8 mouse cellular contexts compared by ENCODE assay signal in the genomic region with DNA sequence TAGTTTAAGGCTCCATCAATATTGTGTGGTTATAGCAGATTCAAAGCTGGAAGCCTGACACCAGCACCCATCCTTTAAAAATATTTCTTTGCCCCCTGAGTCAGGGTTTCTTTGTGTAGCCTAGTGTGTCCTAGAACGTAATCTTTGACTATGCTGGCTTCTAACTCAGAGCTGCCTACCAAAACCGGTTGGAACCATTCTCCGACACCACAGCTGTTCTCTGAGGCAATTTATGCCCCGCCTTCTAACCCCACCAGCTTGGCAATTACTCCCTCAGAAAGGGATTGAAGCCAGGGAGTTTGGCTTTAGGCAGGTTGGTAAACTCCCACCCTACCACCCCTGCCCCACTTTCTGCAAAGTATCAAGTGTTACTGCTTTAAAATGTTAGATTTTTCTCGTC. TPM values are rescaled to one million over a fixed set of nuclear protein-coding genes. Genes with fewer than 3 reads are reported as not detected.
DNase-seq lines count a peak whose midpoint lies in the region; ATAC-seq lines count a peak whose summit lies in the region.

No protein-coding gene starts in this region.

- H3K36me3 ChIP-seq in midbrain, embryonic 13.5 days, result peaks cover 48% of the 10 kb centered on the region
- peaks cover 12% of the 10 kb centered on the region for H3K36me3 ChIP-seq in midbrain, embryonic 11.5 days (ENCODE audit: control insufficient read depth, insufficient read depth, low read length)
- H3K36me3 ChIP-seq in stomach, embryonic 14.5 days (ENCODE audit: control insufficient read depth, insufficient read depth, low read length), result peaks cover 21% of the 10 kb centered on the region

- no peak for ATAC-seq in midbrain, embryonic 13.5 days
- no peak for ATAC-seq in midbrain, embryonic 11.5 days (ENCODE audit: low FRiP score)
- ATAC-seq in stomach, embryonic 14.5 days (ENCODE audit: insufficient number of reproducible peaks, insufficient read depth, low FRiP score, low read depth), result no peak

- no peak overlapping the region for H3K4me3 ChIP-seq in midbrain, embryonic 13.5 days (replicated peaks)
- no peak overlapping the region for H3K4me3 ChIP-seq in midbrain, embryonic 11.5 days (ENCODE audit: low read depth, low read length)
- H3K4me3 ChIP-seq in stomach, embryonic 14.5 days (ENCODE audit: low read depth, low read length), result 0 out of 2 replicates have a peak overlapping the region, but pooled peaks have one; percentile 48

- H3K4me2 ChIP-seq in midbrain, embryonic 13.5 days (replicated peaks), result 0 out of 2 replicates have a peak overlapping the region, but pooled peaks have one; percentile 9
- H3K4me2 ChIP-seq in midbrain, embryonic 11.5 days, result no peak overlapping the region
- peak overlapping the region; percentile 78; the same call in 1 of the 2 replicates for H3K4me2 ChIP-seq in stomach, embryonic 14.5 days (replicated peaks; ENCODE audit: low read depth, low read length)

- intact Hi-C loops in gastrocnemius, postnatal 14 days (cut with DNase I; ENCODE audit: low total_unique reads), result loop anchor here (10.0 kb wide), 1 partner anchor 647 kb away; a partner anchor contains a TSS

- 61% methylated on average over 5 of the region's 5 CpGs for WGBS in midbrain, embryonic 13.5 days
- WGBS in midbrain, embryonic 11.5 days, result 54% methylated on average over 5 of the region's 5 CpGs
- WGBS in stomach, embryonic 14.5 days, result 42% methylated on average over 5 of the region's 5 CpGs

- no peaks in the 10 kb centered on the region for H3K27me3 ChIP-seq in midbrain, embryonic 13.5 days
- H3K27me3 ChIP-seq in midbrain, embryonic 11.5 days (ENCODE audit: control insufficient read depth, insufficient read depth, low read length), result no peaks in the 10 kb centered on the region
- H3K27me3 ChIP-seq in stomach, embryonic 14.5 days (ENCODE audit: control insufficient read depth, insufficient read depth, low read length), result no peaks in the 10 kb centered on the region

- H3K27ac ChIP-seq in midbrain, embryonic 13.5 days, result no peak overlapping the region
- no peak overlapping the region for H3K27ac ChIP-seq in midbrain, embryonic 11.5 days (ENCODE audit: low read depth, low read length)
- no peak overlapping the region for H3K27ac ChIP-seq in stomach, embryonic 14.5 days (ENCODE audit: low read length)

- peak; percentile 62 to 63 for DNase-seq in cerebellum, postnatal 10 days
- no peak for DNase-seq in cerebellum, adult 8-10 months
- DNase-seq in midbrain, embryonic 11.5 days (ENCODE audit: low spot score, missing footprints), result no peak
- DNase-seq in kidney, adult 9 months, result peak; percentile 42
- no peak for DNase-seq in gastrocnemius, postnatal 14 days
- no peak for DNase-seq in gastrocnemius, postnatal 10 days

- no peak overlapping the region for H3K9ac ChIP-seq in midbrain, embryonic 13.5 days (replicated peaks)
- no peak overlapping the region for H3K9ac ChIP-seq in midbrain, embryonic 11.5 days (ENCODE audit: low read length)
- no peak overlapping the region for H3K9ac ChIP-seq in stomach, embryonic 14.5 days (replicated peaks; ENCODE audit: low read depth, low read length)

- peaks cover 33% of the 10 kb centered on the region for H3K4me1 ChIP-seq in midbrain, embryonic 13.5 days (replicated peaks)
- peaks cover 12% of the 10 kb centered on the region for H3K4me1 ChIP-seq in midbrain, embryonic 11.5 days (ENCODE audit: control insufficient read depth, insufficient read depth, low read length)
- peaks cover 8% of the 10 kb centered on the region; the same call in 1 of the 2 replicates for H3K4me1 ChIP-seq in stomach, embryonic 14.5 days (ENCODE audit: control insufficient read depth, insufficient read depth, low read length)

- no peaks in the 10 kb centered on the region for H3K9me3 ChIP-seq in midbrain, embryonic 13.5 days
- no peaks in the 10 kb centered on the region for H3K9me3 ChIP-seq in midbrain, embryonic 11.5 days (ENCODE audit: control insufficient read depth, low read length)
- H3K9me3 ChIP-seq in stomach, embryonic 14.5 days (ENCODE audit: control insufficient read depth, low read depth, low read length), result no peaks in the 10 kb centered on the region

RNA-seq across cellular contexts. Expression of a gene that starts 0.9 kb away (rescaled TPM):
- polyA plus RNA-seq in midbrain, embryonic 13.5 days (2015; fragmentation: Nextera tagmentation; extraction: Ambion mirVana), result 62.9 and 66.3 TPM in 2 replicates
- 89.6 and 101 TPM in 2 replicates for polyA plus RNA-seq in midbrain, embryonic 11.5 days (2014; fragmentation: Nextera tagmentation; extraction: Ambion mirVana)
- polyA plus RNA-seq in stomach, embryonic 14.5 days (2014; fragmentation: Nextera tagmentation; extraction: Ambion mirVana), result 91.9 and 94.4 TPM in 2 replicates
- 10 to 100 TPM; 25.5 to 28.6 TPM for total RNA-seq in gastrocnemius, postnatal 14 days (2021)
- total RNA-seq in gastrocnemius, postnatal 10 days (2021), result 10 to 100 TPM; 31.6 to 37.5 TPM

RNA-seq across cellular contexts. Expression of a gene that starts 18.0 kb away (rescaled TPM):
- polyA plus RNA-seq in midbrain, embryonic 13.5 days (2015; fragmentation: Nextera tagmentation; extraction: Ambion mirVana), result 133 and 137 TPM in 2 replicates
- 70.0 and 73.9 TPM in 2 replicates for polyA plus RNA-seq in midbrain, embryonic 11.5 days (2014; fragmentation: Nextera tagmentation; extraction: Ambion mirVana)
- 52.9 and 56.1 TPM in 2 replicates for polyA plus RNA-seq in stomach, embryonic 14.5 days (2014; fragmentation: Nextera tagmentation; extraction: Ambion mirVana)
- 10 to 100 TPM; 58.0 to 66.8 TPM for total RNA-seq in gastrocnemius, postnatal 14 days (2021)
- 10 to 100 TPM; 59.5 to 60.6 TPM for total RNA-seq in gastrocnemius, postnatal 10 days (2021)

RNA-seq across cellular contexts. Expression of a gene that starts 22.9 kb away (rescaled TPM):
- polyA plus RNA-seq in midbrain, embryonic 13.5 days (2015; fragmentation: Nextera tagmentation; extraction: Ambion mirVana), result 30.0 and 35.8 TPM in 2 replicates
- 21.3 and 23.9 TPM in 2 replicates for polyA plus RNA-seq in midbrain, embryonic 11.5 days (2014; fragmentation: Nextera tagmentation; extraction: Ambion mirVana)
- polyA plus RNA-seq in stomach, embryonic 14.5 days (2014; fragmentation: Nextera tagmentation; extraction: Ambion mirVana), result 26.2 and 26.9 TPM in 2 replicates
- total RNA-seq in gastrocnemius, postnatal 14 days (2021), result 10 to 100 TPM; 10.4 to 11.8 TPM
- total RNA-seq in gastrocnemius, postnatal 10 days (2021), result 10 to 100 TPM; 12.7 to 14.6 TPM

RNA-seq across cellular contexts. Expression of a gene that starts 27.7 kb away (rescaled TPM):
- polyA plus RNA-seq in midbrain, embryonic 13.5 days (2015; fragmentation: Nextera tagmentation; extraction: Ambion mirVana), result 2.6 and 3.5 TPM in 2 replicates
- 1.7 and 3.0 TPM in 2 replicates for polyA plus RNA-seq in midbrain, embryonic 11.5 days (2014; fragmentation: Nextera tagmentation; extraction: Ambion mirVana)
- 2.8 and 3.8 TPM in 2 replicates for polyA plus RNA-seq in stomach, embryonic 14.5 days (2014; fragmentation: Nextera tagmentation; extraction: Ambion mirVana)
- total RNA-seq in gastrocnemius, postnatal 14 days (2021), result 1 to 10 TPM; 1.0 to 1.8 TPM
- 1 to 10 TPM in 1 of 2 experiments, under 1 TPM in 1; 0.61 to 2.6 TPM for total RNA-seq in gastrocnemius, postnatal 10 days (2021)

RNA-seq across cellular contexts. Expression of a gene that starts 30.8 kb away (rescaled TPM):
- 13.7 and 16.9 TPM in 2 replicates for polyA plus RNA-seq in midbrain, embryonic 13.5 days (2015; fragmentation: Nextera tagmentation; extraction: Ambion mirVana)
- polyA plus RNA-seq in midbrain, embryonic 11.5 days (2014; fragmentation: Nextera tagmentation; extraction: Ambion mirVana), result 13.6 and 14.9 TPM in 2 replicates
- 12.0 and 14.4 TPM in 2 replicates for polyA plus RNA-seq in stomach, embryonic 14.5 days (2014; fragmentation: Nextera tagmentation; extraction: Ambion mirVana)
- total RNA-seq in gastrocnemius, postnatal 14 days (2021), result 10 to 100 TPM; 62.8 to 64.2 TPM
- total RNA-seq in gastrocnemius, postnatal 10 days (2021), result 10 to 100 TPM; 56.4 to 63.3 TPM

Comparison
In these comparisons a context has a peak if more than half of its experiments do, and no peak if none do; other contexts are left out.
1. DNase-seq: peak in cerebellum, postnatal 10 days (2 of 2) and kidney, adult 9 months (single experiment); none in cerebellum, adult 8-10 months (single experiment), midbrain, embryonic 11.5 days (single experiment), gastrocnemius, postnatal 14 days (single experiment) and gastrocnemius, postnatal 10 days (single experiment).